Mouse (Mus musculus) mature B cell (primary cell): Measurements from ENCODE around the gene Zfp354a.
"Not testable (repeated sequence)": the region's sequence is repeated elsewhere in the genome, so short reads cannot be mapped to it uniquely, and the experiment has no call there.

Experiments
- in situ Hi-C: fragments of 300-500 bp; cut with MboI; formaldehyde crosslinking; loops from 2 replicates; pipeline ENCODE4 v1.14.3; 2019

Gene Zfp354a

GRCm38 (mm10) chr11:51059151-51059571 is at the start of gene Zfp354a:
Gene Zfp354a, plus strand, starts transcription at chr11:51059257.
- in situ Hi-C loops: no loop called here

DNA sequence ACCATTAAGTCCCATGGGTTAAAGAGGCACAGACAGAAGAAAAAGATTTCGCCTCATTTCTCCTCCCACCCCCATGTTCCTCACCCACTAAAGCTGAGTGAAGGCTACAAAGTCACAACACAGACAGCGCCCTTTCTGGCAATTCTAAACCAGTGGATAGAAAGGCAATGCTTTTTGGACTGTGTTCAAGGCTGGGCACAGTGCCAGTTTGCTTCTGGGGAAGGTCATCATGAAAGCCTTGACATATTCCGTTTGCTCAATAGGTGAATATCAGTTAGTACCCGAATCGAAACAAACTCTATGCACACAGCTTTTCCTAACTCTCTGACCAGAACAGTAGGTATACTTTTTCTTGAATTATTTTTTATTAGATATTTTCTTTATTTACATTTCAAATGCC is 47.2 kb upstream of the Zfp354a start:
- in situ Hi-C loops: no loop called here

GRCm38 (mm10) chr11:51013936-51014335 is 45.1 kb upstream of the Zfp354a start, which contains the start of gene Olfr54:
Gene Olfr54, plus strand, starts transcription at chr11:51014236.
- in situ Hi-C loops: no loop called here

DNA sequence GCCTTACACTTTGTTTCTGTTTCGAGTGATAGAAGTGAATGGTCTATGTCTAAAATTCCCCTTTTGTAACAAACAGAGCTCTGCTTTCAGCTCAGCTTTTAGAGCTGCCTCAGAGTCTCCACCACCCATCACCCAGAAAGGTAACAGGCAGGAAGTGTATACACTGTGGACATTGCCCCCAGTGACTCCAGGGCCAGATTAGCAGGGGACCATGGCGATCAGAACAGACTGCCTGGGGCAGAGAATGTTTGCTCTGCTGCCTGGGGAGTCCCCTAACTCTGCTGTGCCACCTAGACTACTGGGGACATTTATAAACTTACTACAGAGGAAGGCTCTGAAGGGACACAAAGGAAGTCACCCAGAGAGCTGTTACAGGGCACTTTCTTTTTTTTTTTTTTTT is 42.7 kb upstream of the Zfp354a start:
- in situ Hi-C loops: no loop called here

DNA sequence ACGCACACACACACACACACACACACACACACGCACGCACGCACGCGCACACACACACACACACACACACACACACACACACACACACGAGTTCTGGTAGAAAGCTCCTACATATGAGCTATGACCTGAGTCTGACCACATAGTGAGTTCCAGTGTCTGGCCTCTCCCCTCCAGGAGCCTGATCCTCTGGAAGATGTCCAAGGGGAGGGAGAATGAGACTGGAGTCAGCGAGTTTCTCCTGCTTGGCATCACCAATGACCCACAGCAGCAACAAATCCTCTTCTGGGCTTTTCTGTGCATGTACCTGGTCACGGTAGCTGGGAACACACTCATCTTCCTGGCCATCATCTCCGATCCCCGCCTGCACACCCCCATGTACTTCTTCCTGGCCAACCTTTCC is 32.2 kb upstream of the Zfp354a start:
- in situ Hi-C loops: not testable (repeated sequence)

- in situ Hi-C loops: not testable (repeated sequence)
Measured at GRCm38 (mm10) chr11:51029381-51029780, 29.7 kb upstream of the Zfp354a start.

DNA sequence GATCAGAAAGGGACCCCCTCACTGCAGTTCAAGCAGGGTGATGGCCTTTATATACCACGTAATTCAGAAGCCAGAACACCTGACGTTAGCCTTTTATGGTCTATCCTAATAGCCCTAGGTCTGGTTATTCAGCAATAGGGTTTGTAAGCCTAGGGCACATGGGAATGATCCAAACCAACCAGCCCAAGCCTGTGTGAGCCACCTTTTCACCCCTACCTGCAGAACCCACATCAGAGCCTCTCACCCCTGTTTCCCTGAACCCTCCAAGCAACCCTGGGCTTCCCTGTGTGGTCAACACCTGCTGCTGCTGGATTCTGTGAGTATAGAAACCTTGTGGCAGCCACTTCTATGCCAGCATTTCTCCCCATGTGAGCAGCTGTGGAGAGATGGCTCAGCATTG is 28.8 kb upstream of the Zfp354a start:
- in situ Hi-C loops: no loop called here

GRCm38 (mm10) chr11:51032851-51033250 is 26.2 kb upstream of the Zfp354a start:
- in situ Hi-C loops: no loop called here

DNA sequence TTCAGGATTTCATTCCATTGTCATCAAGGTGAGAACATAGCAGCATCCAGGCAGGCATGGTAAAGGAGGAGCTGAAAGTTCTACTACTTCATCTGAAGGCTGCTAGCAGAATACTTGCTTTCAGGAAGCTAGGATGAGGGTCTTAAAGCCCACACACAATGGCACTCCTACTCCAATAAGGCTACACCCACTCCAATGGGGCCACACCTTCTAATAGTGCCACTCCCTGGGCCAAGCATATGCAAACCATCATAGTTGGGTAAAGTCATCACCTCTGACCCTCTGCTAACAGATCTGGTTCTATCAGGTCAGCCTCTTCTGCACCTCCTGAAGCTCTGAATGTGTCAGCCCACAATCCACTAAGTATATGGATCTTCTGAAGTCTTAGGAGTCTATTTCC is 24.9 kb upstream of the Zfp354a start:
- in situ Hi-C loops: not testable (repeated sequence)

- in situ Hi-C loops: no loop called here
Measured at GRCm38 (mm10) chr11:51035951-51036350, 23.1 kb upstream of the Zfp354a start.

GRCm38 (mm10) chr11:51044776-51045175 is 14.3 kb upstream of the Zfp354a start:
- in situ Hi-C loops: not testable (repeated sequence)

DNA sequence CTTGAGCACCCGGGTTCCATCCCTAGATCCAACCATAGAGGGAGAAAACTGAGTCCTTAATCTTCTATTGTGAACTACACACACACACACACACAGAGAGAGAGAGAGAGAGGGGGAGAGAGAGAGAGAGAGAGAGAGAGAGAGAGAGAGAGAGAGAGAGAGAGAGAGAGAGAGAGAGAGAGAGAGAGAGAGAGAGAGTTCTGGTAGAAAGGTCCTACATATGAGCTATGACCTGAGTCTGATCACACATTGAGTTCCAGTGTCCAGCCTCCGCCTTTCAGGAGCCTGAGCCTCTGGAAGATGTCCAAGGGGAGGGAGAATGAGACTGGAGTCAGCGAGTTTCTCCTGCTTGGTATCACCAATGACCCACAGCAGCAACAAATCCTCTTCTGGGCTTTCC is 11.2 kb upstream of the Zfp354a start, which contains the start of gene Olfr1375:
TSS of gene Olfr1375 (plus strand) at position 301 of the 400 bp plus-strand sequence.
- in situ Hi-C loops: not testable (repeated sequence)

- in situ Hi-C loops: no loop called here
Measured at GRCm38 (mm10) chr11:51051678-51052077, 7.4 kb upstream of the Zfp354a start.

DNA sequence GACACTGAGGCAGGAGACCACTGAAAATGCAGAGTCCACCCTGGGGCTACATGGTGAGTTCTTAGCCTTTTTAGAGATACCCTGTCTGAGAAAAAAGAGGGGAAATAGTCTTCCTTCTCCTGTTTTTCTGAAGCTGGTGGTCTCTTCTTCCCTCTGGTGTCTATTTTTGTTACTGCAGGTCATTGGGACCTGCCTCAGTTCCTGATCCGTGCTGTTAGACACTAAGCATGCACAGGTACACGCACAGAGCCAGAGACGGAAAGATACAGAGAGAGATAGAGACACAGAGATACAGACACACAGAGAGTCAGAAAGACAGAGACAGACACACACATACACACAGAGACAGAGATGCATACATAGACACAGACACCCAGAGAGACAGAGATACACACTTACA is 5.8 kb upstream of the Zfp354a start:
- in situ Hi-C loops: no loop called here

GRCm38 (mm10) chr11:51059640-51060039 is 583 bp downstream of the Zfp354a start:
- in situ Hi-C loops: no loop called here

GRCm38 (mm10) chr11:51060981-51061380 is 1.9 kb downstream of the Zfp354a start:
- in situ Hi-C loops: no loop called here

DNA sequence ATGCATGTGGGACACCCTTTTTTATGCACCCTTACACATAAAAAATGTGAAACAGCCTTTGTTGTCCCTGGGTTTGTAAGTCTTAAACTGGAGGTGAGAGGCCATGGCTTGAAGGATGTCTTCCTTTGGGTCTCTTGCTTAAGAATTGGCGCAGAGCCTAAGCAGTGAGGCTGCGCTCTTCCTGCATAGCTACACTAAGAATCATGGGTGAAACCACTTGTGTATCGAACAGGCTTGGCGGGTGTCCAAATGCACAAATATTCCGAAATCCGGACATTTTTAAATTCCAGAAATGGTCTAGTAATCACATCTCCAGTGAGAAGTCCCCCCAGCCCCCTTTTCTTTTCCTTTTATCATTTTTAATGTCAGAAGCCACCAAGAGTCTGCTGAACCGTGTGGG is 4.2 kb downstream of the Zfp354a start:
- in situ Hi-C loops: no loop called here

GRCm38 (mm10) chr11:51063841-51064240 is 4.8 kb downstream of the Zfp354a start:
- in situ Hi-C loops: no loop called here

DNA sequence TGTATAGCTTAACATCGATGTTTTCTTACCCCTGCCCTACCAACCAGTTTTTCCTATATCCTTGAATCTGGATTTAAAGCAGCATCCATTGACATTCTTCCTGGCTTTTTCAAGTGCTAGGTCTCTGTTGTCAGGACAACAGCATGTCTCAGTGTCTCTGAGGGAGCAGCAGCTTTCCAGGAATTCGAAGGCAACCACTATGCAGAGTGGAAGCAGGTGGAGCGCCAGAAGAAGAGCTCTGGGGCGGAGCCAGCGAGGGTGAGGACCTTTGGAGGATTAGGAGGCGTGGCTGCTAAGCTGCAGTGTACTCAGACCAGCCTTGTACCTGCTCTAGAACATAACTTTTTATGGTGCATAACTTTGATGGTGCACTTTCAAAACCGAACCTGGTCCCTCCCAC is 25.5 kb downstream of the Zfp354a start:
- in situ Hi-C loops: no loop called here

DNA sequence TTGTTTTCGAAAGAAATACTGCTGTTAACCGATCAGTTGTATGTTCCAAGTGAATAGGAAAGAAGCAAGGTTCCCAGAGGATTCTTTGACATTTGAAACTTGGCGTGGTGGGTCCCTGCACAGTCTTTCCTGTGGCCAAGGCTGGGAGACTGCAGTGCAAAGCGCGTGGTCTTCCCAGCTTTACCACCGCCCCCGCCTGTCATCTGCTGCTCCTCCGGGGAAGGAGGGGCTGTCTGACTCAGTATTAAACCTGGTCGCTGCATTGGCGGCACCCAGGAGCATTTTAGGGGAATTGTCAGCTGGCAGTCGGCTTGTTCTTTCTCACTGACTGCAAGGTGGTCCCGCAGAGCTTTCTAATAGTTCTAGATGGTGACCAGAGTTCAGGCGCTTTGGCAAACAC is 26.2 kb downstream of the Zfp354a start:
- in situ Hi-C loops: no loop called here

GRCm38 (mm10) chr11:51107261-51107660 is 48.2 kb downstream of the Zfp354a start:
- in situ Hi-C loops: no loop called here

DNA sequence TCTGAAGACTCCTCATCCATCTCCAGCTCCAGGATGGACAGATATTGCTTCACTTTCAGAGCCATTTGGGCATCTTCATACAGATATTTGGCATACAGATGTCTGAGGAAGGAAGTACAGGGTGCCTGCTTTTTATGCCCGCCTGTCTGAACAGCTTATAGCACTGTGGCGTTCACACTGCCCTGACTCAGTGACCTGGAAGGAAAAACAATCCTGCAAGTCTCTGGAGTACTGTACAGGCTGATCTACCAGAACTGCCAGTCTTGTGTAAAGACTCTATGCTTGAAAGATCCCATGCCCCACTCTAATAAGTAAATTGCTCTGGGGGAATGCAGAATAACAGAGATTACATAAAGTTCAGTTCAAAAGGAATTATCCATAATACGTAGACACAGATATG is 51.6 kb downstream of the Zfp354a start:
- in situ Hi-C loops: no loop called here
